Mouse (Mus musculus): ENCODE results near the gene Rxylt1.

Gene Rxylt1

GRCm38 (mm10) chr10:122096980-122097844, at the start of gene Rxylt1:
Rxylt1 (minus strand) TSS chr10:122097371.
- DNase-seq (ENCODE audit: low spot score in 2 of 2), result peak; percentile 79

GRCm38 (mm10) chr10:122121290-122121970, 24.3 kb upstream of the Rxylt1 start:
- no peak for DNase-seq (ENCODE audit: low spot score in 2 of 2)

GRCm38 (mm10) chr10:122120500-122121289, 23.5 kb upstream of the Rxylt1 start:
- no peak for DNase-seq (ENCODE audit: low spot score in 2 of 2)

GRCm38 (mm10) chr10:122119451-122119850, 22.3 kb upstream of the Rxylt1 start:
- DNase-seq (ENCODE audit: low spot score in 2 of 2), result no peak

GRCm38 (mm10) chr10:122116636-122117035, 19.5 kb upstream of the Rxylt1 start:
- no peak for DNase-seq (ENCODE audit: low spot score in 2 of 2)

- DNase-seq (ENCODE audit: low spot score in 2 of 2), result no peak
These were observed 9.5 kb upstream of the Rxylt1 start for GRCm38 (mm10) chr10:122106633-122107028.

GRCm38 (mm10) chr10:122105889-122106632, 8.9 kb upstream of the Rxylt1 start:
- no peak for DNase-seq (ENCODE audit: low spot score in 2 of 2)

GRCm38 (mm10) chr10:122105407-122105806, 8.2 kb upstream of the Rxylt1 start:
- peak in 1 of 2 experiments; percentile 22 for DNase-seq (ENCODE audit: low spot score in 2 of 2)

DNA sequence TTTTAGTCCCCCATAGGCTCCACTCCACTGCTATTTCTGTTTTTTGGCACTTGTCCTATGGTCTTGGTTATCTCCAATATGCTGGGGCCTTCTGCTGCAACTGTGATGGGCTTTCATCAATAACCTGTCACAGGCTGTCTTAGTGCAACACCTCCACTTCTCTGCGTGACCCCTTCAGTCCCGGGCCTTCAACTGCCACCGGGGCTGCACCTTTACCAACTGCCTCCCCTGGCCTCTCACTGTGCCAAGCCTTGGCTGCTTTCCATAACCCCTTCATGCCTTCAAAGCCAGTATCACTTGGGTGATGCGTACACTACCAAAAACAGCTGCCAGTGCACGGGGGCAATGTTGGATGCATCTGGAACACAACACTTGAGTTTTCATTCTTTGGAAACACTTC, 5.5 kb upstream of the Rxylt1 start:
- DNase-seq (ENCODE audit: low spot score in 2 of 2), result no peak

GRCm38 (mm10) chr10:122096462-122096979, 650 bp downstream of the Rxylt1 start:
- DNase-seq (ENCODE audit: low spot score in 2 of 2), result no peak

DNA sequence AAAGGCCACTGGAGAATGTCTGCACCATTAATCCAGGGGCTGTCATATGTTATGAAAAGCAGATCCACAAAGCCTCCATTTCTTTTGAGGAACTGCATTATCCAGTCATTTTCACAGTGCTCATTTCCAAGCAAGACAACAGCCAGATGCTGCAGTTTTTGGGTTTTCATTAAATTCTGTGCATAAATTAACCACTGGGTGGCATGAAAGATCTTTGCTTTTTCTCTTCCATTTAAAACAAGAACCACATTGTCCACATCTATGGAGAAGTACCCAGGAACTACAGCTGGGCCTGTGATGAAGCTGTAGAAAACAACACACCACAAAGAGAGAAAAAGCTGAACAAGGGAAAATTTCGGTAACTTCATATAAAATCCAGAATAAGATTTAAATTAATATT, 6.7 kb downstream of the Rxylt1 start:
- no peak for DNase-seq (ENCODE audit: low spot score in 2 of 2)

DNA sequence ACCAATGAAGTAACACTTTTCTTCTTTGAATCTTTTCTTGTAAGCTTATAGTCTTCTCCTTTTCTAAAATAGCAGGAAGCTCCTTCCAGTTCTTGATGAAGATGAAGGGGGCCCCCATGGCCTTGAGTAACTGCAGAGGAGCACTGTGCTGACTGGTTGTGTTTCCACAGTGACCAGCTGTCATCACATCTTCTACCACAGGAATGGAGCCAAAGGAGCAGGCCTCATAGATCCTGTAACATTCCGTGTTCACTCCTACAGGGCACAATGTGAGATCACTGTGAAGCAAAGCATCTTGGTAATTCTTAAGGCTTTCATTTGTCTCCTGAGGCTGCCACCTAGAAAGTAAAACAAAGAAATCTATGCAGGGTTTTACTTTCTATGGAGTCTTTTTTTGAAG, 15.8 kb downstream of the Rxylt1 start:
- DNase-seq (ENCODE audit: low spot score in 2 of 2), result no peak

- DNase-seq (ENCODE audit: low spot score in 2 of 2), result no peak
These were observed 28.0 kb downstream of the Rxylt1 start for GRCm38 (mm10) chr10:122069153-122069552.

DNA sequence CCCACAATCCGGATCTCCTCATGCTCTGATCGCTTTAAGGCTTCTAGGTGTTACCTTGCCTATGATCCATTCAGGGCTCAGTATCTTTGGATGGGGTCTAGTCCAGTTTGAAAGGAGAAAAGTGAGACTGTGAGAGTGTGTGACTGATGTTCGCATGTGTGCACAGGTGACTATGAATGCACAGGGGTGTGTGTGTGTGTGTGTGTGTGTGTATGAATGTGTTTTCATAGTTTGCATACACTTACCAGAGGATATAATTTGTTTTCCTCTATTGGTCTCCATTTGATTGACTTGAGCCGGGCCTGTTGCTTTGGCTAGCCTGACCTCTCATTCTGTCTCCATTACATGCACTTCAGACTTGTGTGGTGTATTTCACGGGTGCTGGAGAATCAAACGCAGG, 41.3 kb downstream of the Rxylt1 start:
- no peak for DNase-seq (ENCODE audit: low spot score in 2 of 2)

DNA sequence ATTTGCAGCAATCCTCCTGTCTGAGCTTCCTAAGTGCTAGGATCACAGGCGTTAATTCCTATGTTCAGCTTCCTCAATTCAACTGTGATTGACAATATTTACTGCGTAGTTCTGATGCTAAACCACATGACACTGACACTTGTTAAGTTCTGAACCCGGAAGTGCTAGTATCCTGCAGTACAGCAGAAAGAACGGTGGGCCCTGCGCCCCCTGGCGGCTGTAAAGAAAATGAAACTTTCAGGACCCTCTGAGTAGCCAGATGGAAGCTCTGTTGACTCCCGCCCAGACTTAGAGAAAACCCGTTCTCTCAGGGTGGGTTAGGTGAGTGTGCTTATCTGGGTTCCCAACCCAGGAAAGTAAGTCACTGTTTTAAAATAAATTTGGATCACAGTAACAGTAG, 42.6 kb downstream of the Rxylt1 start:
- DNase-seq (ENCODE audit: low spot score in 2 of 2), result peak; percentile 22 to 36

GRCm38 (mm10) chr10:122051831-122052230, 45.3 kb downstream of the Rxylt1 start:
- DNase-seq (ENCODE audit: low spot score in 2 of 2), result peak; percentile 57 to 77

DNA sequence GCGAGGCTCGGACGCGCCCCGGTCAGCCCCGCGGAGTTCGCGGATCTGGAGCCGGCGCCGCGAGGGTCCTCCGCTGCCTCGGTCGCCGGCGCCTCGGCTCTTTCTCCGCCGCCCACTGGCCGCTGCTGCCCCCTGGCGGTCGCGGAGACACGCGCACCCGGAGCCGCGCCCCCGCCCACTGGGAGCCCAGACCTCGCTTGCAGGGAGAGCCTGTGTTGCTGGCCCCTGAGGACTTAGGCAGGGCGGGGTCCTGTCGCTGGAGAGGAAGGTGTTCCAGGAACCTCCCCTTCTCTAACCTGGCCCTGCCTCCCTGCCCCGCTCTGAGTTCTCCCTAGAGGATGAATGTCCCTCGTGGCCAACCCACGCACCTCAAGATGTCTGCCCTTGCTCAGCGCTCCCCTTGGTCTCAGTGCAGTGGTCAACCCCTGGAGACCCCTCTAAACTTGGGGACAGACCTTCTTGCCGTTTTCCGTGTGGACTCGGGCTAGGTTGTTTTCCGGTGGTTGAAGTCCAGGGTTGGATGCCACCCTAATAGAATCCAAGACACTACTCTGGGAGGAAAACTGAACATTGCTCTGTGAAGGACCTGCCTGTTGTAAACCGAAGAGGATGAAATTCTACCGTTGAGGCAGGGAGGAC, 49.3 kb downstream of the Rxylt1 start:
- peak; percentile 45 to 62 for DNase-seq (ENCODE audit: low spot score in 2 of 2)

- no peak for DNase-seq (ENCODE audit: low spot score in 2 of 2)
These were observed 50.1 kb downstream of the Rxylt1 start, which contains the start of gene Srgap1 for GRCm38 (mm10) chr10:122046904-122047726. Srgap1 (minus strand) TSS chr10:122047315.

DNA sequence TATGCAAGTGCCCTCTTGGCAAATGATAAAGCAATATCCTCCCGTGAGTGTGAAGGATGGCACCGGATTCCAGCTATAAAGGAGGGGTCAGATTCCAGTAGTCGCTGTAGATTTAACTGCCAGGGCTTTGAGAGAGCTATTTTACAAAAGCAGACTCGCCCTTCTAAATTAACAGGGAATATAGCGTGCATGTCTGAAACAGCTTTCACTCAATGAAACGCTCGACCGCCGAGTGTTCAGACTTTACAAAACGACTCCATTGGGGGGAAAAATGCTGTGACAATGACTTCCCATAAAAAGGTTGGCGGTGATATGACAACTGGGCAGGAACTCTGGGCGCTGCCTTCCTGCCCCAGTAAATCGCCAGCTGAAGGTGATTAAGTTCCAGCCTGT, 50.7 kb downstream of the Rxylt1 start:
- DNase-seq (ENCODE audit: low spot score in 2 of 2), result no peak

DNA sequence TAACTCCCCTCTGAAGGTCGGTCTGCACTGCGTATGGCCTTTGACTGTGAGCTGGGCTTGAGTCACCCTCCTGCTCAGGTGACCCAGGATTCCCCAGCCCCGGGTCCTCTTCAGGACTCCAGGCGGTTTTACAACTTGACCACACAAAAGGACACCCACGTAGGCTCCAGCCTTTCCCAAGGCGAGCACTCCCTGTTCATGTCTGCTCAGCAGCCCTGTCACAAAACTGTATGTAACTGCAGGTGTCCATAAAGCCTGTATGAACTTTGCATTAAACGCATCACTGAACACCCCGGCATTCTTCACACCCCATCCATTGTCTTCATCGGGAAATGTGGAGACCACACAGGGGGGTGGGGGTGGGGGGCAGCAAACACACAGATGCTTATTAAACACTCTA, 51.2 kb downstream of the Rxylt1 start:
- DNase-seq (ENCODE audit: low spot score in 2 of 2), result no peak
